Mouse (Mus musculus): ENCODE data around the gene Thsd4.

The Thsd4 gene

DNA sequence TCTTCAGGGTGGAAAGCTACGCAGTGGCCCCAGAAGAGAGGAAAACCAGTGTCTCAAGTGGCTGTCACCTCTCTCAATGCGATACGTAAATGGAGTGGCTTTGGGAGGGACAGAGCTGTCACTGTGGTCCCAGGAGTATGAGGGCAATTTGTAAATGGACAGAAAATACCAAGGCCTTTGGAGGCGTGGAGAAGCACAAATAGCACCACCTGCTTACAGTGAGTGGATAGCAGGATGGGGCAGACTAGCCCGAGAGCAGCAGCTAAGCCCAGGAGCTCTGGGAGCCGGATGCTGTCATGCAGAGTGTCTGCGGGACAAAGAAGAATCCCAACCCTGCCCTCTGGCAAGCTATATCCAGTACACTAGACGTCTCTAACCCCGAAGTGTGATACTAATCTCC is 397.7 kb downstream of the Thsd4 start:
- DNase-seq: no peak

DNA sequence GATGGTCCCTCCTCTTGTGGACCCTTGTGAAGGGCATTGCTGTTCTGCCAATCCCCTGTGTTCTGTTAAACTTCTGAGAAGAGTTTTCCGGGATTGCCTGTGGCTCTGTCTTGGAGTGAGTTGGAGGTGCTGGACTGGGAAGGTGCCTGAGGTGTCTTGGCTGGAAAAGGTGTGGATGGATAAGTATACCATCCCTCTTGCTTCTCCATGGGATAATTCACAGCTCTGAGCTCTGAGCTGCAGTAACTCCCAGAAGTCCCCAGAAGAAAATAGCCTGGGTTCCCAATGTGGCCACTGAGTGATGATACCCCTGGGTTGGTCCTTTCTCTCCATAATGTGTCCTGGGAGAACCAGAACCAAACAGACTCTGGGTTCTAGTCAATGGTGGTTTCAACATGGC is 398.8 kb downstream of the Thsd4 start:
- DNase-seq: no peak

DNA sequence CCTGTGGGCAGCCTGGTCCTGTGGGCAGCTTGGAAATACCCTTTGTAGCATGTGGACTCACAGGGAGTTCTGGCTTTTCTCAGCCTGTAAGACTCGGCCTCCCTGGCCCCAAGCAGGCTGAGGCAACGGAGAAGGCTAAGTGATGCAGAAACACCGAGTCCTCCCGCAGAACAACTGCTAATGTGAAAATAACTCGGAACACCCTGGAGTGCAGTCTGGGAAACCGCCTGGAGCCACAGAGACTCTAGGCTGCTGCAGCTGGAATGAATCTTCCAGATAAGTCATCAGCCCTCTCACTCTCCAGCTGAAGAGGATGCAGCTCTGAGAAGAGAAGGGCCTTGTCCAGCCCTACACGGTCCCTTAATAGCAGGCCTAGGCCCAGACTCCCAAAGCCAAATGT is 402.0 kb downstream of the Thsd4 start:
- no peak for DNase-seq

DNA sequence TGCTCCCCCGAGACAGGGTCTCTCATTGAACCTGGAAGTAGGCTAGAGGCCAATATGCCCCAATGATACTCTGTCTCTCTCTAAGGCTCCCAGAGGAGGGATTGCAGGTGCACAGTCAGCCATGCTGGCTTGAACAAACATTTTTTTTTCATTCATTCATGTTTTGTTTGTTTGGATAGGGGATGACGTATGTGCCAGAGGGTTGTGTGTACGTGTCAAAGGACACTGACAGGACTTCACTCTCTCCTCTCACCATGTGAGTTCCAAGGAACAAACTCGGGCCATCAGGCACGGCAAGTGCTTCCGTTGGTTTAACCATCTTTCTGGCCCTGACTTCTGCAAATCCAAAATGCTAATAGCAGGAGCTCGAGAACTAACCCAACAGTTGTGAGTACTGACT is 404.0 kb downstream of the Thsd4 start:
- no peak for DNase-seq

DNA sequence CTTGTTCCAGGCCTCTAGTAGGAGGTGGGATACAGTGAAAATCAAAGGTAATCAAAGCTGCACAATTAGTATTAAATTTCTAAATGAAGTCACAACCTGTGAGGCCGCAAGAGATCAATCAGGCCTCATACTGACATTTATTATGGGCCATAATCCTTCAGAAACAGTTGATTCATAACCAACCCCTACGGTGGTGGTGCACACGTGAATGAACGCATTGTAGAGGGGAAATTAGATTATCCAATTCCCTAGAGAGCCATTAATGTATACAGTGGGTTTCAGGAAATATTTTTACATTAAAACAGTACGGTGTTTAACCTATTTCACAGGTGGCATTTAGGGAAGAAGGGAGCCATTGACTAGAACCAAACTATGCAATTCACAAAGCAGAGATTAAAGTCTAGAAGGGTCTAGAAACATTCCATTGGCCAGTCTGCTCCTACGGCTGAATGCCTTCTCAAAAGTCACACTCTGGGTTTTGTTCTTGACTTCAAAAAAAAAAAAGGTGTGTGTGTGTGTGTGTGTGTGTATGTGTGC is 406.1 kb downstream of the Thsd4 start:
- DNase-seq: no peak

DNA sequence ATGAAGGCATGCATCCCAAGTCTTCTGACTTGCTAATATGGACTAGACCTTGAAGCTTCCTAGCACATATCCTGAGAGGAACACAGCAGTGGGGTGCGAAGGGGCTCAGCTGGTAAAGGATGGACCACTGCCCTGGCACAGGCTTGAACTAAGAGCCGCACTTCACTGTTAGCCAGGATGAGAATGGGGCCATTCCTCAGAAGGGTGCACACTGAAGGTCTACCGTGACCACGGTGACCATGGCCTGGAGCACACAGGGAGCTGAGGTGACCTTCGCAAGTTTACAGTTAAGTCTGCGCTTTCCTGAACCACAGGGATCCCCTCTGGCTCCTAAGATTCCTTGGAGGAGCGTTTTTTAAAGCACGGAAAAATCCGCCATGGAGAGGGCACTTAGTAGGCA is 406.5 kb downstream of the Thsd4 start:
- DNase-seq: no peak

DNA sequence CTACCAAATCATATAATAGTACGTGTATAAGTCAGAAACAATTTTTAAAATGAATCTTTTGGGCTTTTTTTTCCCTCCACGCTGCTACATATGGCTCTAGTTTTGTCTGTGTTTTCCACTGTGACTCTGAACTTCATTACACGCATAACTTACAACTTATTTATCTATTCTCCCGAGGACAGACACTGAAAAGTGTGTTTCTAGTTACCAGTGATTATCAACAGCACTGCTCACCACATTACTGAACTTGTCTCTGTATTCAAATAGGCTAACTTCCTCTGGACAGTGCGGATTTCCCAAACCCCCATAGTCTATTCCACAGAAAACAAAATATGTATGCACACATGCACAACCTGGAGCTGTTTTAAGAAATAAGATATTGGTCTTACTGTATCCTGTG is 411.6 kb downstream of the Thsd4 start:
- no peak for DNase-seq

DNA sequence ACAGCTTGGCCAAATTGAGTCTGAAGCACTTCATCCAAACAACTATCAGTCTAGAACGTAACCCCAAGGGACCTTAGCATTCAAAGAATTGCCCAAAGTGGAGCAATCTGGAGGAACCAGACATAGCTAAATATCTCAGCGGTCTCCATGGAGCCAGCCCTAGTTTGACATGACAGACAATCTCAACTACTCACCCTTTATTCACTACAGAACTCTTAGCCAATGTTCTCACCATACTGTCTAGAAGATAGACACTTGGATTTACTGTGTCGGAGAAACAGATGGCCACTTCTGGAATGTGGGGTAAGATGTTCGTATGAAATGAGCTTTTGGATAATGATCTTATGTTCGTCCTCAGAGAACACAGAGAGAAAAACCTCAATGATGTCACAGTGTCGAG is 415.2 kb downstream of the Thsd4 start:
- DNase-seq: no peak

DNA sequence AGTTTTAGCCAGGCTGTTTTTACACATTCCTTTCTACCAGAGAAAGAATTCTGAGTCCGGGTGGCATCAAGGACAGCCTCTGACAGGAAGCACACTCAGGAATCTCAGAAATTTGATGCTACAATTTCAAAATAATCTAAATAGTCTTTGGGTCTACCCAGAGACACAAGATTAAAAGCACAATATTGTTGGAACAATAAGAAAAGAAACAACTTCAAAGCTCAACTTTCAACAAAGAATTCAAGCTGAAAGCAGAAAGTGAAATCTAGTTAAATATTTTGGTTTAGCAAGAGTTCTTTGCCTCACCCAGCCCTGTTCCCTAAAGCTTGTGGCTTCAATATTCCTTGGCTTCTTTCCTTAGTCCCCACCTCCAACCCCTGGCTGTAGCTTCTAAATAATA is 415.7 kb downstream of the Thsd4 start:
- no peak for DNase-seq

DNA sequence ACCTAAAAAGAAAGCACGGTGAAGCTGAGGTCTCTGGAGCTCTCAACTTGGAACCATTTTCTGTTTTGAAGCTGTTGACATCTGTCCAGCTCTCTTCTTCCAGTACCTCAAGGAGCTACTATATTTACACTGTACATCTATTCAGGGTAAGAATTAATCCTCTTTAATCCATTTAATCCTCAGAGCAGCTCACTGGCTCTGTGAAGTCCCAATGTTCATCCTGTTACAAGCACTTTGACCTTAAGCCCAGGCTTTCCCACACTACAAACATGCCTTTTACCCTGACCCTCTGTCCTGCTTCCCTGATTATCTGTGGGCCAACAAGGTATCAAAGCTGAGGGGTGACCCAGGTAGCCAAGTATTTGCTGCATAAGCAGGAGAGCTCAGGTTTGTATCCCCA is 427.6 kb downstream of the Thsd4 start:
- DNase-seq: no peak

DNA sequence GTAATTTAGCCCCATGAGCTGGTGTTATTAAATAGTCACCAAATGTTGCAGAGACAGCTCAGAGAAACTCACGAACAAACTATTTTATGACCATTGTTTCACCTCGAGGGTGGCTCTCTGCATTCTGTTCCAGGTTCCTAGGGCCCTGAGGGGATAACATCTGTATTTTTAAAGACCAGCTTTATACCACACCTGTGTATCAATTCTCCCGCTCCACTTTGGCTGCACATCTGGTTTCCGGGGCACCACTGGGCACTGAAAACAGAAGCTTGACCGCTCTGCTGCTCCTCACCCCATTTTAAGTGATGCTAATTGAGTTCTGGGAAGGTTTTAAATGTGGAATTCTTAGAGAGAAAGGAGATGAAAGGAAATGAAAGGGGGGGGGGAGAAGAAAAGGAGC is 429.4 kb downstream of the Thsd4 start:
- no peak for DNase-seq

DNA sequence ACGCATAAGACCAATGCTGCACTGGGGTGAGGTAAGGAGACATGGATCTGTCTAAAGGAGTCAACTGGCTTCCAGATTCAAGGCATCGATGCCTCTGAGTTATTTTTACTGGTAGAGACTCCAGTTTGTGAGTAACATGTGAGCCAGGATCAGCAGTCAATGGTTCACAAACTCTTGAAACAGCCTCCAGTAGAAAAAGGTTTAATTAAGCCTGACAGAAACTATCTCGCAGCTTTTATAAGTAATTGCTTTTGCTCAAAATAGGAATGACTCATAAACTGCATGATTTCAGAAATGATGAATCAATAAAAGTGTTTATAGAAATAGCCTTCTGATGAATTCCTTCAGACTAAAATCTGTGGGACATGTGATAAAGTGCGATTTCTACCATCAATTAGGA is 432.4 kb downstream of the Thsd4 start:
- DNase-seq: no peak

DNA sequence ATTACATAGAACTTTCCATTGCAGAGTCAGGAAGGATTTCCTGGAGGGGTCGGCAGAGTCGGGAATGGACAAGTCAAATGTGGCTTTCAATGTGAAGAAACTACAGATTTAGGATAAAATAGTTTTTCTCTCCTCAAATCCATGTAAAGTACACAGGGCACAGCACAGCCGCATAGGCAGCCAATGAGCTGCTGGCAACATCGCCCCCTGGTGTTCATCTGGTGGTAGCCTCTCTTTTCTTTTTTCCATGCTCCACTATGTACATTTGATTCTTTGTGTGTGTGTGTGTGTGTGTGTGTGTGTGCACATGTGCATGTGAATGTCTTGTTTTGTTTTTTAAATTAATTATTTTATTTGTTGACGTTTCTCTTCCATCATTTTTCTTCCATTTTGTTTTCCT is 433.7 kb downstream of the Thsd4 start:
- peak in 1 of 2 experiments; percentile 31 for DNase-seq

DNA sequence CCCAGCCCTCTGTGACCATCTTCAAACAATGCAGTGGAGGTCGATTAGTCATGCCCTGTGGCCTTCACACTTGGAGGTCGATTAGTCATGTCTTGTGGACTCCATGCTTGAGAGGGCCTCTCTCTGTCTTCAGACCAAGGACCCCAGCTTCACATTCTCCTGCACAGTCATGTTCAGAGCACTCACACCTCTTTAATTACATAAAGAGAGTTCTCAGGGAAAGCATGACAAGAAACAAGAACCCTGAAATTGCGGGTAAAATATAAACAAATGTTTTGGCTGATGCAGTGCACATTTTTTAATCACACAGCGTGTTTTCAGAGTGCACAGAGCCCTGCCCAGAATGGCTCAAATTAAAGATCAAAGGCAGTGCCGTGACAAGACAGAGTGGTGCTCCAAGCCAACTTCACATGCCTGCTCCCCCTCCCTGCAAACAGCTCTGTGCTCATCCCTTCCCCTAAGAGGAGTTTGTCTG is 439.7 kb downstream of the Thsd4 start:
- peak in 1 of 2 experiments; percentile 21 for DNase-seq

DNA sequence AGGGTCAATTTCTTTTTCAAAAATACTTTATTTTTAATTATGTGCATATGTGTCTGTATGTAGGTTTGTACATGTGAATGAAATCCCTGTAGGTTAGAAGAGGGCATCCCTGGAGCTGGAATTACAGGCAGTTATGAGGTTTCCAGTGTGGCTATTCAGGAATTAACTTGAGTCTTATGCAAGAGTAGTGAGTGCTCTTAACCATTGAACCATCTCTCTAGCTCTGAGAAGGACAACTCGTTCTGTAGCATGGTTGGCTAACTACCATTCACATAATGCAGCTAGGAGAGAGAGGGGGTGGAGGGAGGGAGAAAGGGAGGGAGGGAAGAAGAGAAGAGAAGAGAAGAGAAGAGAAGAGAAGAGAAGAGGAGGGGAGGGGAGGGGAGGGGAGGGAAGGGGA is 444.1 kb downstream of the Thsd4 start:
- no peak for DNase-seq

DNA sequence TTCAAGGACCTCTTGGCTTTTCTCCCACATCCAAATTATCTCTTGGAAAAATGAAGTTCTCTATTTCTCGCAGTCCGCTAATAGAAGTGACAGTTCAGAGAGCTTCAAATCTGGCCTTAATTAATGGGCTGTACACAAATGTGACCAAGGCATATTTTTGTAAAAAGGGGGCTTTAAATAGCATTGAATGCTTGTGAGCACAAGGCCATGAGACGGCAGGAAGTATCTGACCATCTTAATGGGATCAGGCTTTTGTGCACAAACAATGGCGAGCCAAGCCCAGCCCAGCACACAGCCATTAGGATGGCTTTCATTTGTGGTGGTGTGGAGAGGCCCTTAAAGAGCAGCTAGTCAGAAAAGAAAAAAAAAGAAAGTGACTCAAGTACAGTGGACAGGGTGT is 445.4 kb downstream of the Thsd4 start:
- DNase-seq: no peak

DNA sequence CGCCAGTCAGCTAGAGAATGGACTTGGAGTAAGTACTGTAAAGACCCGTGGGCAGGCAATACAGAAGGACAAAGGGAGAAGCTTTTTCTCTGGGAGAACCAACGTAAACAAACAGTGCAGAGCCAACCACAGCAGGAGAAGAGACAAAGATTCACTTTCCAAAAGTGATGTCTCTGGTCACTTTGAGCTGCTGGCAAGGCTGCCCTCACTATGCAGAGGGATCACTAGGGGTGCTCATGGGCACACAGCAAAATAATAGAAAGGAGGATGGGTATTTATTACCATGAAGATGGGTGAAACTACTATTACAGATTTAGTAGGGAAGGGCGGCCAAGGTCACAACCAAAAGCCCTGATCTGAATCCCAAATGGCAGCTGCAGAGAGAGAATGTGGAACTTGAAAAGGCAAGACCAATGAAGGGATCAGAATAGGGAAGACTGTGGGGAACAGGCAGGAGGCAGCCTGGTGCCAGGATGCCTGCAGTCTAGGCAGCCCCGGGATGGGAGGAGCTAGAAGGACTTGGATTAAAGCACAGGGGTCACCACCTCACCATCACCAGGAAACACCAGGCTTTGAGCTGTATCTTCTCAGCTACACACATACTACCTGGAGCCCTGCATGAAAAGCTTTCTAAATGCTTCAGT is 450.1 kb downstream of the Thsd4 start:
- no peak for DNase-seq

DNA sequence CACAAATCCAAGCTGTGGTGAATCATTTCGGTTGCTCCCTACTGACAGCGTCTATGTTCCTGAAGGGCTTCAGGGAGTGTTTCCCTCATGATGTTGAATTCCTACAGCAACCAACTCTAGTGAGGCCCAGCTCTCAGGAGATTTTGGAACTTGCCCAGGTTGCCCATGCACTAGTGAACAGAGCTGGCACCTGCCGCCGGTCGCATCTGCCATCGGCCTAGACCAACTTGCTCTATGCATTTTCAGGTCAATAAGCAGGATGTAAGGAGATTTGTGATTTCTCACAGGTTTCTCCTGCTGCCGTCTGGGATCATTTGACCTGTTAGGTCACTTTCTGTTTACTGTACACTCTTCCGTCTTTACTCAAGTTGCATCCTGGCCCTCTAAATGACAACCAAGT is 454.6 kb downstream of the Thsd4 start:
- DNase-seq: no peak

DNA sequence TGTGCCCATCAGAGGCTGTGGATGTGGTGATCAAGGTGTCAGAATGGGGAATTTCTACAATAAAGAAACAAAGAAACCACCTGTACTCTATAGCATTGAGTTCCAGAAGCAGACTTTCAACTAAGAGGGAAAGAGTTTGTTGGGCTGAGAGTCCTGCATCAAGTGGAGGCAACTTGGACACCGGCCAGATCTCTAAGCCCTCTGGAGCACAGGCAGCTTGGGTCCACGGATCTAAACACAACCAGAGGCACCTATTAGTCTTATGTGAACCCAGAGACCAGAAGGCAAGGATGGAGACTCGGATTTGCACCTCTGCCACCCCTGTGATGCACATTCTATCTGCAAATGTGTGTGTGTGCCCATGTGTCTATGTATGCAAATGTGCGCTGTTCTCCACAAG is 456.7 kb downstream of the Thsd4 start:
- no peak for DNase-seq

DNA sequence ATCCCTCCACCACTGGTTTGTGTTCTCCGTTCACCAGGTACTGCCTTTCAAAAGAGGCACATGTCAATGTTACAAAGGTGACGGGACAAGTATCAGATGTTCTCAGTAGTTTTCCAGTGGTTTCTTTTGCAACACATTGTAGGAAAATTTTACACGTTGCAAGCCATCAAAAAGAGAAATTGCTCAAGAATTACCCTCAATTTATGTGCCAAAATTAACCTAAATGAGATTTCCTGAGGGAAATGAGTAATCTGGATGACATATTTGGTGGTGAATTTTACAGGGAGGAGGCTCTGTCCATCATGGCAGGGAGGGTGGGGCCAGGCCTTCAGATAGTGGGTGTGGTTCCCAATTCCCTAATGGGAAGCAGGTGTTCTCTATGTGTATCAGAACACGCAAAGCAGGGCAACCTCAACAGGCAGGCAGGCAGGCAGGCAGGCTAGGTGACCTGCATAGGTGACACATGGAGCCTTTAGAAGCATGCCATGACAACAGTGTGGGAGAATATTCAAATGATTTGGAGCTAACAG is 458.6 kb downstream of the Thsd4 start:
- DNase-seq: no peak

DNA sequence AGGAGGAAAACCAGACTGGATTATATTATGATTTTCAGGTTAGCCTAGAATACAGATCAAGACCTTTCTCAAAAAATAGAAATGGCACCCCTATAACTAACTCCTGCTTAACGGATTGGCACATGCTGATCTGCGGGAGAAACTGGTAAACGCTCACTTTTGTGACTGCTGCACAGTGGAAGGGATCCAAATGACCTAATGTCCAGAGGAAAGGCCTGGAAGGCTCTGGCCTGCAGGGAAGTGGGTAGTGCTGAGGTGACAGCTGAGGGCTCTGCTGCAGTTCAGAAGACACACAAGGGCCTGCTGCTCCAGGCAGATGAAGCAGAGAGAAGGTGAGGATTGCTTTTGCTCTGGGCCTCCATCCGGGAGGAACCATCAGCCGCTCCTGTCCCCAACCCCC is 465.7 kb downstream of the Thsd4 start:
- no peak for DNase-seq

DNA sequence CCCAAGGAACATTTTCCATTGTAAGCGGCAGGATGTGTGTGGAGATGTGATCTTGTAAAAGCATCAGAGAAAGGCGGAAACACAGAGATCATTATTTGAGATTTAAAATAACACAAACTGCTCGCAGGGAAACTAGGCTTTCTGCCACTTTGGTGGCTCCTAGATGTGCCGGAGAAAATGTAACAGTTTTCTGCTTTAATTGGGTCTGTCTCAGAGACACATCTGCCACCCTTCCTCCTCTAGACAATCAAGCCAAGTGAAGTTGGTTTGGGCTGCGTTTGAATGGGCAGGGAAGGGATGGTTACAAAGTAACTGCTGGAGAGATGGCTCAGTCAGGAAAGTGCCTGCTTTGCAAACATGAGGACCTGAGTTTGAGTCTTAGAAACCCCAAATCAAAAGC is 466.9 kb downstream of the Thsd4 start:
- no peak for DNase-seq

DNA sequence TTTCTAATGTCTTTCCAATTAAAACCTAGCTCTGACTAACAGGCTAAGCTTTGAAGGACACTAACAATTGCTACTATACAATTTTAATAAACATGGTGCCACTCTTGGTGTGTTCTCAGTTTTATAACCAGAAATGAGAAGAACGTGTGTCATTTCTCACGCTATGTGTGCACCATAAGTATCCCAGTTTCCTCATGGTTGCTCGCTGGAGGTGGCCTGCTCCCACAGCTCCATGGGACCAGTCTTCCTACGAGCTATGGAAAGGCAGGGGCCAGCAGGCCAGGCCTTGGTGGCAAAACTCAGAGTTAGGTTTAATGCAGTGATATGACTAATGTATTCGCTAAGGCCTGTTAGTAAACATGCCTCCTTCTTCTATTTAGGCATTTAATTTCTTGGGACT is 468.7 kb downstream of the Thsd4 start:
- DNase-seq: no peak

DNA sequence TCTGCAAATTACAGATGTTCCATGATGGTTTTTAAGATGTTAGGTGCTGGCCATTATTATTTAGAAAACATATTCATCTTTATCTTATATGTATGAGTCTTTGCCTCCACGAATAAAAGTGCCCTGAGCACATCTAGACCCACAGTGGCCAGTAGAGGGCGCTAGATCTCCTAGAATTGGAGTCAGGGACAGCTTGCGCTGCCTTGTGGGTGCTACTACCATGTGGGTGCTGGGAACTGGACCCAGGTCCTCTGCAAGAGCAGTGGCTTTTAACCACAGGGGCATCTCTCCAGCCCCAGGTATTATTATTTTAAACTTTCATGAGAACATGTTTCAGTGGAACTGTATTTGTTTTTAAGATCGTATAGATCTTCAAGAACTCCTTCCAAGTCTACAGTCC is 469.4 kb downstream of the Thsd4 start:
- no peak for DNase-seq

DNA sequence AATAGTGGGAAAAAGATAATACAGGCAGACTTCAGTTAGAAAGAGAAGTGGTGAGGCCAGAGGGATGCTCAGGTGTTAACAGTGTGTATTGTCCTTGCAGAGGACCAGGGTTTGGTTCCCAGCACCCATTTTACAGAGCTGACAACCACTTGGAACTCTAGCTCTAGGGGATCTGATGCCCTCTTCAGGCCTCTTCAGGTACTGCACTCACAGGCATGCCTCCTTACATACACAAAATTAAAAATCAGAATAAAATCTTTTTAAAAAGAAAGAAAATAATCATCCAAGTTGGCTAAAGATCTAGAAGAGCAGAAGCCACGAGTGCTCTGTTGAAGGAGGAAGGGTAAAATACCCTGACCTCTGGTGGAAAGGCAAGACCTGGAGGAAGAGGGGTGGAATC is 478.7 kb downstream of the Thsd4 start:
- no peak for DNase-seq
